In the genomic region with DNA sequence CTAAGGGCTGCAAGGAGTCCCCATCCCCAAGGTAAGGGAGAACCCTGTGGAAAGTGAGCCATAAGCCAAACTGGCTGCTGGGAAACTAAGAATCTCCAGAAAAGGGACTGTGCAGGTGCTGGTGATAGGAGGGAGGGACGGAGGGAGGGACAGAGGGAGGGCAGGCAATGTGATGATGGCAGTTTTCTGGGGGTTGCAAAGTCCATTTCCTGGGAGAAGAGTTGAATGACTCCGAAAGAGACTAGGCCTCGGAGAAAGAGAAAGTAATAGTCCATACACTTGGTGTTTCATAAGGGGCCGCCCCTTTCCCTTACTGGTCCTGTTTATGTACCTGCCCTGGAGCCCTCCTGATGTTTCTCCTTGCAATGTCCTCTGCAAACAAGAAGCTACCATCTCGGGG, we compare ENCODE assay signal across 27 mouse cellular contexts. TPM values are rescaled to one million over a fixed set of nuclear protein-coding genes. Genes with fewer than 3 reads are reported as not detected.
"Had no signal": no experiment of that assay in that cellular context is flagged by ENCODE, and none has a peak within 500 bp of the region (broad histone marks: within the 10 kb centered on the region; RNA-seq: fewer than 3 reads in every experiment).

No protein-coding gene starts in this region.

- H3K27me3 ChIP-seq: kidney, embryonic 15.5 days; limb, embryonic 12.5 days; limb, embryonic 15.5 days; liver, embryonic 12.5 days; liver, embryonic 15.5 days; lung, embryonic 15.5 days; midbrain, embryonic 15.5 days; neural tube, embryonic 12.5 days; neural tube, embryonic 15.5 days; stomach, embryonic 15.5 days had no signal

- DNase-seq: kidney, adult 11 months; kidney, adult 8-10 months; kidney, postnatal 10 days; kidney, postnatal 36 days; left cerebral cortex, postnatal 4 days; lung, adult 18-20 months; lung, postnatal 10 days; lung, postnatal 36 days; right cerebral cortex, adult 18-20 months; right cerebral cortex, postnatal 14 days; right cerebral cortex, postnatal 4 days; spleen, adult 18-20 months; thymus, adult 18-20 months; thymus, postnatal 36 days had no signal

- ATAC-seq: liver, embryonic 12.5 days; midbrain, embryonic 15.5 days had no signal

- H3K9ac ChIP-seq: kidney, embryonic 15.5 days; limb, embryonic 12.5 days; limb, embryonic 15.5 days; liver, embryonic 12.5 days; liver, embryonic 15.5 days; lung, embryonic 15.5 days; midbrain, embryonic 15.5 days; neural tube, embryonic 12.5 days; neural tube, embryonic 15.5 days; stomach, embryonic 15.5 days had no signal

- H3K9me3 ChIP-seq: kidney, embryonic 15.5 days; limb, embryonic 12.5 days; limb, embryonic 15.5 days; liver, embryonic 12.5 days; liver, embryonic 15.5 days; lung, embryonic 15.5 days; megakaryocyte, embryonic 14.5 days; midbrain, embryonic 15.5 days; neural tube, embryonic 15.5 days; stomach, embryonic 15.5 days had no signal

- H3K36me3 ChIP-seq: lung, embryonic 15.5 days; midbrain, embryonic 15.5 days; stomach, embryonic 15.5 days had no signal

- H3K27ac ChIP-seq: kidney, embryonic 15.5 days; limb, embryonic 12.5 days; limb, embryonic 15.5 days; liver, embryonic 12.5 days; liver, embryonic 15.5 days; lung, embryonic 15.5 days; midbrain, embryonic 15.5 days; neural tube, embryonic 15.5 days; stomach, embryonic 15.5 days had no signal

- H3K4me2 ChIP-seq: kidney, embryonic 15.5 days; limb, embryonic 12.5 days; limb, embryonic 15.5 days; liver, embryonic 12.5 days; liver, embryonic 15.5 days; lung, embryonic 15.5 days; midbrain, embryonic 11.5 days; midbrain, embryonic 15.5 days; neural tube, embryonic 12.5 days; neural tube, embryonic 15.5 days; stomach, embryonic 15.5 days had no signal

- H3K4me3 ChIP-seq: kidney, embryonic 15.5 days; limb, embryonic 12.5 days; limb, embryonic 15.5 days; liver, embryonic 12.5 days; liver, embryonic 15.5 days; lung, embryonic 15.5 days; megakaryocyte, embryonic 14.5 days; midbrain, embryonic 15.5 days; neural tube, embryonic 12.5 days; neural tube, embryonic 15.5 days; stomach, embryonic 15.5 days had no signal

RNA-seq across cellular contexts. Expression of gene 4921517D22Rik, which starts 39.4 kb away (rescaled TPM):
- polyA plus RNA-seq: kidney, embryonic 15.5 days; limb, embryonic 12.5 days; limb, embryonic 15.5 days; liver, embryonic 12.5 days; liver, embryonic 15.5 days; lung, embryonic 15.5 days; midbrain, embryonic 11.5 days; midbrain, embryonic 15.5 days; neural tube, embryonic 12.5 days; neural tube, embryonic 15.5 days; stomach, embryonic 15.5 days; urinary bladder, adult 2 months had no signal

RNA-seq across cellular contexts. Expression of gene Spata31d1a, which starts 55.7 kb away (rescaled TPM):
- polyA plus RNA-seq: kidney, embryonic 15.5 days; limb, embryonic 12.5 days; limb, embryonic 15.5 days; liver, embryonic 12.5 days; liver, embryonic 15.5 days; lung, embryonic 15.5 days; midbrain, embryonic 11.5 days; neural tube, embryonic 12.5 days; stomach, embryonic 15.5 days; urinary bladder, adult 2 months had no signal

RNA-seq across cellular contexts. Expression of gene Spata31d1b, which starts 57.6 kb away (rescaled TPM):
- polyA plus RNA-seq: limb, embryonic 12.5 days; limb, embryonic 15.5 days; liver, embryonic 12.5 days; lung, embryonic 15.5 days; midbrain, embryonic 15.5 days; neural tube, embryonic 12.5 days; neural tube, embryonic 15.5 days; stomach, embryonic 15.5 days; urinary bladder, adult 2 months had no signal
